Mouse (Mus musculus): Measurements from ENCODE around the gene Zyx.

DNA sequence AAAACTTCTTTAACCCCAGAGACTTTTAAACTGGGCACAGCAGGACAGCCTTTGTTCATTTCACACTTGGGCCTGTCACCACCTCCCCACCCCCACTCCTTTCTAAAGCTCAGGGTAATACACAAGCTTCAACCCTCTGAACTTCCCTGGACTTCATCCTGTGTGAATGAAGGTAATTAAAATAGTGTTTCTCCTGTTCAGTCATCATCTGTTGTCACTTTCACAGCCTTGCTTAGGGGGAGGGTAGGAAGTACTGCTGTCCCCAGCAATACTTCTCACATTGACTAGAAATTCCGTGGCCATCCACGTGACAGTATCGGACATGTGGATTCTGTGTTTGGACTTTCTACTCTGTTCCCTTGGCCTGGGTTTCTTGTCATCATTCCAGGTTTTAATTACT lies 20.4 kb downstream of the Zyx start:
- no peak for TF ChIP-seq CHD2 (IDR thresholded peaks at IDR 0.05; ENCODE audit: low read length)
- TF ChIP-seq CTCF (conservative IDR thresholded peaks at IDR 0.05 in 1 of 2, IDR thresholded peaks at IDR 0.05 in 1 of 2; ENCODE audit: low read depth in 2 of 2, low read length in 2 of 2): no peak
- no peak for TF ChIP-seq TBP (conservative IDR thresholded peaks at IDR 0.05; ENCODE audit: low read depth, low read length)
- TF ChIP-seq UBTF (IDR thresholded peaks at IDR 0.05; ENCODE audit: low read depth, low read length): no peak
- no peak for TF ChIP-seq POLR2AphosphoS2 (IDR thresholded peaks at IDR 0.05; ENCODE audit: low read depth, low read length)
- no peak for TF ChIP-seq TCF12 (IDR thresholded peaks at IDR 0.05; ENCODE audit: low read depth, low read length)
- no peak for TF ChIP-seq HCFC1 (IDR thresholded peaks at IDR 0.05; ENCODE audit: low read depth, low read length)
- no peak for TF ChIP-seq POLR2A (IDR thresholded peaks at IDR 0.05; ENCODE audit: low read depth, low read length)
- TF ChIP-seq ZNF384 (IDR thresholded peaks at IDR 0.05; ENCODE audit: low read depth, low read length): no peak
- no peak for TF ChIP-seq E2F4 (IDR thresholded peaks at IDR 0.05; ENCODE audit: insufficient replicate concordance, low read depth, low read length)
- TF ChIP-seq KAT2A (IDR thresholded peaks at IDR 0.05; ENCODE audit: insufficient replicate concordance, low read length): no peak
